Mouse (Mus musculus) effector memory CD4-positive, alpha-beta T cell, adult 7 months (primary cell): ENCODE measurements around the gene Exoc3. TPM values are rescaled to one million over a fixed set of nuclear protein-coding genes. Genes with fewer than 3 reads are reported as not detected.

ENCODE experiments used
- polyA plus RNA-seq: library from polyadenylated mRNA; unstranded; fragments of 100-300 nt; shearing (Covaris generic); gene quantifications from one replicate; pipeline ENCODE4 v1.2.1, GENCODE M21; 2017

Exoc3 gene
- polyA plus RNA-seq: 70.6 TPM

GRCm38 (mm10) chr13:74208317-74208985 is at the start of gene Exoc3:
Gene Exoc3 (minus strand): TSS chr13:74208732.

DNA sequence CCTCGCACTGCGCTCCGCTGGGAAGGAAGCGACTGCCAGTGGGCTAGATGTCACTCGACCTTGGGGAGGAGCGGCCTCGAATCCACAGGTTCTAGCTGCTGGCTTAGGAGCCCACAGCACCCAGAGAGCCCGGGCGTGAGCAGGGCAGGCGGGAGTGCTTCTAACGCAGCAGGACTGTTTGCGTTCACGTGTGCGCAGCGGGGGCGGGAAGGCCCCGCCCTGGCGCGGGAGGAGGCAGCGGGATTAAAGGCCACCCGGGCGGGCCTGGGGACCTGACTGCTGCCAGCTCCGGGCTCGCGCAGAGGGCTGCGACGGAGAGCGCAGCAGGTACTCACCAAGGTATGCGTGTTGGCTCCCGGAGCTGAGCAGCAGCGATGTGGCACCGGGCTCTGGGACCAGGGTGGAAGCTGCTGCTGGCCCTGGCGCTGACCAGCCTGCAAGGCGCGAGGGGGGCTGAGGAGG is 87.4 kb downstream of the Exoc3 start, which contains the start of gene Slc9a3:
Slc9a3 (plus strand) TSS at position 317 of the 462 bp plus-strand sequence.

Other genes with a start within 250 kb of the Exoc3 start
- gene Zdhhc11, start 244.9 kb downstream of the Exoc3 start, polyA plus RNA-seq: not detected
- 5.0 TPM for gene Tppp, start 199.3 kb downstream of the Exoc3 start, polyA plus RNA-seq
- 6.7 TPM for gene Cep72, start 146.4 kb downstream of the Exoc3 start, polyA plus RNA-seq
- gene Slc9a3, start 87.3 kb downstream of the Exoc3 start, polyA plus RNA-seq: 0.22 TPM
- 0.17 TPM for gene Ahrr, start 83.6 kb upstream of the Exoc3 start, polyA plus RNA-seq
- gene Pdcd6, start 108.8 kb upstream of the Exoc3 start, polyA plus RNA-seq: 157 TPM
- gene Sdha, start 141.5 kb upstream of the Exoc3 start, polyA plus RNA-seq: 273 TPM
- gene Ccdc127, start 141.6 kb upstream of the Exoc3 start, polyA plus RNA-seq: 25.1 TPM
- not detected for gene Lrrc14b, start 155.3 kb upstream of the Exoc3 start, polyA plus RNA-seq
- gene Zfp72, start 182.1 kb upstream of the Exoc3 start, polyA plus RNA-seq: 0.09 TPM
- gene Ftl1-ps1, start 191.0 kb upstream of the Exoc3 start, polyA plus RNA-seq: 56.1 TPM